Mouse (Mus musculus) cortical plate, adult 2 months (tissue): ENCODE results near the gene Supt16. TPM values are rescaled to one million over a fixed set of nuclear protein-coding genes. Genes with fewer than 3 reads are reported as not detected.

Experiments used
- H3K27ac ChIP-seq: fragments of 200-500 bp; 2 replicates; pipeline ENCODE4 v1.5.1; 2012; ENCODE audit warnings: low read length, control low read depth, inconsistent platforms; ENCODE audit not compliant: insufficient read depth
- H3K4me1 ChIP-seq: fragments of 200-500 bp; 2 replicates; pipeline ENCODE4 v1.6.1; 2011; ENCODE audit warnings: low read length; ENCODE audit not compliant: control insufficient read depth, insufficient read depth
- H3K4me3 ChIP-seq: fragments of 200-500 bp; 2 replicates; pipeline ENCODE4 v1.5.1; 2011; ENCODE audit warnings: mild to moderate bottlenecking, low read length, control low read depth; ENCODE audit not compliant: insufficient read depth
- CTCF ChIP-seq: fragments of 200-500 bp; IDR thresholded peaks from 2 replicates; pipeline ENCODE4 v1.5.1; 2011; ENCODE audit warnings: mild to moderate bottlenecking, control low read depth, low read length; ENCODE audit not compliant: insufficient read depth; ENCODE audit errors: extremely low read depth
- POLR2A ChIP-seq: fragments of 200-500 bp; IDR thresholded peaks from 2 replicates; pipeline ENCODE4 v1.6.1; 2011; ENCODE audit warnings: mild to moderate bottlenecking, low read length, control low read depth; ENCODE audit not compliant: insufficient read depth; ENCODE audit errors: extremely low read depth
- polyA plus RNA-seq: library from polyadenylated mRNA; depleted of rRNA; stranded (reverse); fragments of >200 nt; gene quantifications from 2 replicates; pipeline ENCODE4 v1.2.3, GENCODE M21; 2012; rRNA removed

The Supt16 gene
- 25.6 and 28.2 TPM in 2 replicates for polyA plus RNA-seq

DNA sequence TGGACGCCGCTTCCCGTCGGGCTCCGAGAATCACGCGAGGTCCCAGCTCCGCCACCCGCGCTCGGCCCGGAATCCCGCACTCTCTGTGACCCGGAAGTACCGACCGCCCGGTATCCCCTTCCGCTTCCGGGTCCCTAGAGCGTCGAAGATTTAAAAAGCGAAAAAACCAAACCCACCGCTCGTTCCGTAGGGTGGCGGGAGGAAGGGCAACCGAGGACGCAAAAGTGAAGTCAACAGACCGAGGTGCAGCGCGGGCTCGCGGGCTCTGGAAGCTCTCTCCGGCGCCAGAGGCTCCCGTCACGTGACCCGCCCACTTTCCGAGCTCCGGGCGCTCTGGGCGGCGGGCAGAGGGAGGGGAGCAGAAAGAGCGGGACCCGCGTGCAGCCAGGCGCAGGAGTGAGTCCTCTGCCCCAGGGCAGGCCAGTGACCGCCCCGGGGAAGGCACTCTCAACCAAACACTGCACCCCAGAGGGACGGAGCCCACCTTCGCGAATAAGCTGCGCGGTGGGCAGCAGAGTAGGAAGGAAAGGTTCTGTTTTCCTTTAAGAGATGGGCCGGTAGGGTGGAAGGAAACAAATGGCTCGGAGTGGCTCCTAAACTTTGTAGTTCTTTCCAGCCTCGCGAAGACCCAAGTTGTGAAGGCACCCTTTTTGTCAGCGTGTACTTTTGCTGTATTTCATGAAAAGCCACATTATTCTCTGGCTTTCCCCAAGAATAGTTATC is at the start of gene Supt16:
Gene Supt16, minus strand, starts transcription at position 261 of the 723 bp plus-strand sequence.
- TF ChIP-seq POLR2A = no peak
- TF ChIP-seq CTCF = no peak
- Histone ChIP-seq H3K4me1 (no peaks in the 10 kb centered on the region), H3K27ac (peak within 1 kb of the TSS; percentile 83), H3K4me3 (peak within 1 kb of the TSS; percentile 91)

- no peaks in the 10 kb centered on the region; the same call in 1 of the 2 replicates for H3K4me1 ChIP-seq
- no peak overlapping the region for H3K4me3 ChIP-seq
- TF ChIP-seq POLR2A (no peak), CTCF (no peak)
- no peak overlapping the region for H3K27ac ChIP-seq
Observed at GRCm38 (mm10) chr14:52246129-52246528, 48.9 kb upstream of the Supt16 start.

GRCm38 (mm10) chr14:52244690-52245042 is 47.5 kb upstream of the Supt16 start:
- TF ChIP-seq CTCF = no peak
- no peak for TF ChIP-seq POLR2A
- H3K4me1 ChIP-seq = no peaks in the 10 kb centered on the region; the same call in 1 of the 2 replicates
- H3K27ac ChIP-seq = no peak overlapping the region
- H3K4me3 ChIP-seq = peak overlapping the region; percentile 54

- Histone ChIP-seq H3K4me1 (no peaks in the 10 kb centered on the region; the same call in 1 of the 2 replicates), H3K4me3 (peak overlapping the region; percentile 54), H3K27ac (no peak overlapping the region)
- TF ChIP-seq CTCF (no peak), POLR2A (peak; percentile 64)
Observed at GRCm38 (mm10) chr14:52244041-52244689, 46.9 kb upstream of the Supt16 start.

DNA sequence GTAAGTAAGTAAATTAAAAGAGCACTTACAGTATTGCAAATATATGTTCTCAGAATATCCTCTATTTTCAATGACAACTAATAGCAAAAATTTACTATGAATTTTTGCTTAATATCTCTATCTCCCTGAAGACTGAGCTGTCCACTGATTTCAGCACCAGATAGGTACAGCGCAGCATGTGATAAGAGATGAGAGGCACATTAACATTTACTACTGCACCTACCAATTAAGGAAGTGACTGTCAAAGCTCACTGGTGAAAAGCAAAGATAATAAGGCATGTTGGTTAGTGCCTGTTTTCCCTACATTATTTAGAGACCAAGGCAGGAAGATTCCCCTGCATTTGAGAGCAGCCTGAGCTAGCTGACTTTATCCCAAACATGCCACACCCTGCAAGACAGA is 39.0 kb upstream of the Supt16 start:
- H3K27ac ChIP-seq = no peak overlapping the region
- TF ChIP-seq CTCF (no peak), POLR2A (no peak)
- H3K4me1 ChIP-seq = no peaks in the 10 kb centered on the region; the same call in 1 of the 2 replicates
- H3K4me3 ChIP-seq = no peak overlapping the region

DNA sequence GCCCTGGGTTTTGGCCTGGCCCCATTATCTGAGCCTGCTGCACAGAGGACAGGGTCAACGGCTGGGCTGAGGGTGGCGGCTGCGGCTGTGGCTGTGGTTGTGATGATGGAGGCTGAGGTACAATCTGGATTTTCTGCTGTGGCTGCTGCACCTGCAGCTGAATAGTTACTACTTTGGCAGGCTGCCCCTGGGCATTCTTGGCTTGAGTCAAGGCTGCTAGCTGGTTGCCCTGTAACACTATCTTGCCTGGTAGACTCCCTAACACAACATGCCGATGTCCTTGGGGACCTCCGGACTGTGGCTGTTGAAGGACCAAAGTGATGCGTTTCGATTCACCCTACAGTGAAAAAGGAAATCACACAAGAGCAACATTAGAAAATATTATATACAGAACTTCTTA is 37.9 kb upstream of the Supt16 start:
- Histone ChIP-seq H3K27ac (no peak overlapping the region), H3K4me3 (no peak overlapping the region), H3K4me1 (no peaks in the 10 kb centered on the region; the same call in 1 of the 2 replicates)
- no peak for TF ChIP-seq POLR2A

- Histone ChIP-seq H3K4me1 (no peaks in the 10 kb centered on the region; the same call in 1 of the 2 replicates), H3K4me3 (no peak overlapping the region), H3K27ac (no peak overlapping the region)
- no peak for TF ChIP-seq CTCF
- no peak for TF ChIP-seq POLR2A
Observed at GRCm38 (mm10) chr14:52232249-52232648, 35.0 kb upstream of the Supt16 start.

- no peak overlapping the region for H3K4me3 ChIP-seq
- TF ChIP-seq CTCF (no peak), POLR2A (no peak)
- H3K27ac ChIP-seq = no peak overlapping the region
- H3K4me1 ChIP-seq = no peaks in the 10 kb centered on the region
Observed at GRCm38 (mm10) chr14:52225972-52226371, 28.8 kb upstream of the Supt16 start.

- Histone ChIP-seq H3K27ac (no peak overlapping the region), H3K4me3 (no peak overlapping the region), H3K4me1 (no peaks in the 10 kb centered on the region)
- TF ChIP-seq CTCF = no peak
- no peak for TF ChIP-seq POLR2A
Observed at GRCm38 (mm10) chr14:52217261-52217660, 20.0 kb upstream of the Supt16 start.

GRCm38 (mm10) chr14:52199412-52199811 is 2.2 kb upstream of the Supt16 start:
- TF ChIP-seq CTCF (no peak), POLR2A (no peak)
- Histone ChIP-seq H3K4me3 (no peak overlapping the region), H3K4me1 (no peaks in the 10 kb centered on the region), H3K27ac (no peak overlapping the region)
